Mouse (Mus musculus): ENCODE measurements at regions not wholly inside any gene's neighbourhood (a gene's known extent, or its start where the extent isn't known, plus 50 kb on each side); places are given as distances from the start of the nearest gene placed in this dataset.

- Histone ChIP-seq H3K36me3 (no peaks in the 10 kb centered on the region), H3K9me3 (no peaks in the 10 kb centered on the region), H3K4me2 (no peak overlapping the region), H3K4me3 (no peak overlapping the region), H3K27me3 (no peaks in the 10 kb centered on the region), H3K27ac (no peak overlapping the region), H3K4me1 (replicated peaks) (no peaks in the 10 kb centered on the region), H3K9ac (no peak overlapping the region)
- peak; percentile 57; the same call in 1 of the 2 replicates for ATAC-seq (ENCODE audit: low FRiP score)
- 75% methylated on average over 6 of the region's 6 CpGs for WGBS
Observed at GRCm38 (mm10) chr14:18385953-18386668, 54.5 kb upstream of the Ube2e1 start.
